Mouse (Mus musculus): ENCODE results near the gene Pkm. TPM values are rescaled to one million over a fixed set of nuclear protein-coding genes. Genes with fewer than 3 reads are reported as not detected.
A peak's percentile ranks its signal among the peaks of the same experiment; 100 is the strongest.

The Pkm gene
- polyA plus RNA-seq, 2 experiments from 2014 or later = 810 to 1,266 TPM

- ATAC-seq = no peak
Observed at GRCm38 (mm10) chr9:59709225-59709624, 53.1 kb downstream of the Pkm start.

GRCm38 (mm10) chr9:59716275-59716898 is 60.2 kb downstream of the Pkm start:
- ATAC-seq = no peak

GRCm38 (mm10) chr9:59718237-59718636 is 62.1 kb downstream of the Pkm start:
- no peak for ATAC-seq

- no peak for ATAC-seq
Observed at GRCm38 (mm10) chr9:59721144-59721543, 65.0 kb downstream of the Pkm start.

- ATAC-seq = peak; percentile 63
Observed at GRCm38 (mm10) chr9:59723096-59723657, 67.0 kb downstream of the Pkm start.

- ATAC-seq = no peak
Observed at GRCm38 (mm10) chr9:59723791-59724442, 67.7 kb downstream of the Pkm start.

GRCm38 (mm10) chr9:59725515-59725914 is 69.3 kb downstream of the Pkm start:
- ATAC-seq = no peak

GRCm38 (mm10) chr9:59727569-59728286 is 71.6 kb downstream of the Pkm start:
- ATAC-seq = no peak

Other genes starting within 250 kb of the Pkm start
- 10 to 100 TPM; 29.6 to 30.0 TPM for gene Arih1, start 169.8 kb upstream of the Pkm start, polyA plus RNA-seq (2017; shearing (Covaris generic))
- 10 to 100 TPM; 37.1 to 56.0 TPM for gene Hexa, start 116.8 kb upstream of the Pkm start, polyA plus RNA-seq (2017; shearing (Covaris generic))
- 1 to 10 TPM in 1 of 2 experiments, under 1 TPM in 1; 0.89 to 1.4 TPM for gene Tmem202, start 116.5 kb upstream of the Pkm start, polyA plus RNA-seq (2017; shearing (Covaris generic))
- not detected for gene Celf6, start 78.5 kb upstream of the Pkm start, polyA plus RNA-seq (2017; shearing (Covaris generic))
- gene Parp6, start 39.1 kb upstream of the Pkm start, polyA plus RNA-seq (2017; shearing (Covaris generic)) = 10 to 100 TPM; 35.0 to 53.6 TPM
- gene Gramd2, start 23.8 kb downstream of the Pkm start, polyA plus RNA-seq (2017; shearing (Covaris generic)) = not detected
- 1 to 10 TPM; 6.4 to 7.2 TPM for gene Senp8, start 94.3 kb downstream of the Pkm start, polyA plus RNA-seq (2017; shearing (Covaris generic))
- gene Myo9a, start 94.5 kb downstream of the Pkm start, polyA plus RNA-seq (2017; shearing (Covaris generic)) = 10 to 100 TPM; 42.0 to 61.6 TPM